27 mouse cellular contexts compared by ENCODE assay signal in genomic region chr14:23542131-23542530, GRCm38 (mm10).
"Had no signal": no experiment of that assay in that cellular context is flagged by ENCODE, and none has a peak within 500 bp of the region (broad histone marks: within the 10 kb centered on the region; RNA-seq: fewer than 3 reads in every experiment).

No protein-coding gene starts in this region.

- H3K27ac ChIP-seq: heart, adult 2 months; heart, embryonic 13.5 days; heart, embryonic 15.5 days; hindbrain, embryonic 10.5 days; hindbrain, embryonic 12.5 days; hindbrain, embryonic 14.5 days; kidney, embryonic 15.5 days; kidney, postnatal 0 days; liver, embryonic 13.5 days; liver, embryonic 15.5 days had no signal

- DNase-seq: gastrocnemius, postnatal 25 days; heart, adult 2 months; heart, postnatal 14 days; heart, postnatal 4 days; kidney, adult 18-20 months; kidney, adult 8-10 months; kidney, postnatal 14 days; kidney, postnatal 36 days; layer of hippocampus, adult 9-11 months; layer of hippocampus, postnatal 36 days; left cerebral cortex, postnatal 4 days; liver; liver, embryonic 13.5 days had no signal

- H3K9me3 ChIP-seq: heart, embryonic 13.5 days; heart, embryonic 15.5 days; hindbrain, embryonic 12.5 days; kidney, embryonic 15.5 days; liver, embryonic 13.5 days; liver, embryonic 15.5 days had no signal

- H3K4me1 ChIP-seq: heart, embryonic 13.5 days; heart, embryonic 15.5 days; hindbrain, embryonic 10.5 days; hindbrain, embryonic 12.5 days; kidney, embryonic 15.5 days; liver, embryonic 13.5 days; liver, embryonic 15.5 days had no signal

- H3K4me2 ChIP-seq: heart, embryonic 11.5 days; heart, embryonic 13.5 days; heart, embryonic 15.5 days; hindbrain, embryonic 12.5 days; hindbrain, embryonic 14.5 days; kidney, embryonic 15.5 days; liver, embryonic 11.5 days; liver, embryonic 13.5 days; liver, embryonic 15.5 days had no signal

- H3K27me3 ChIP-seq: heart, embryonic 13.5 days; heart, embryonic 15.5 days; hindbrain, embryonic 12.5 days; kidney, embryonic 15.5 days; liver, embryonic 13.5 days; liver, embryonic 15.5 days had no signal

- H3K9ac ChIP-seq: heart, embryonic 13.5 days; heart, embryonic 15.5 days; hindbrain, embryonic 12.5 days; hindbrain, embryonic 14.5 days; kidney, embryonic 15.5 days; liver, embryonic 13.5 days; liver, embryonic 15.5 days had no signal

- H3K4me3 ChIP-seq: heart, adult 2 months; heart, embryonic 13.5 days; heart, embryonic 15.5 days; hindbrain, embryonic 10.5 days; hindbrain, embryonic 12.5 days; kidney, embryonic 15.5 days; liver, embryonic 13.5 days; liver, embryonic 15.5 days had no signal

- H3K36me3 ChIP-seq: heart, embryonic 13.5 days; heart, embryonic 15.5 days; hindbrain, embryonic 10.5 days; hindbrain, embryonic 12.5 days; kidney, embryonic 15.5 days; liver, embryonic 13.5 days; liver, embryonic 15.5 days had no signal

- ATAC-seq: forebrain, embryonic 16.5 days; hindbrain, embryonic 16.5 days; inflammation-experienced regulatory T-cells, adult 6 months; intestine, postnatal 0 days had no signal
